Mouse (Mus musculus) spleen, adult 2 months (tissue): ENCODE data around the gene Atf5.

Source experiments
- CTCF ChIP-seq: fragments of 200-500 bp; IDR thresholded peaks from 2 replicates; pipeline ENCODE4 v1.5.1; 2011; ENCODE audit warnings: mild to moderate bottlenecking, inconsistent platforms; ENCODE audit not compliant: insufficient read depth, insufficient read length, insufficient replicate concordance; ENCODE audit errors: extremely low read depth
- POLR2A ChIP-seq: fragments of 200-500 bp; IDR thresholded peaks from 2 replicates; pipeline ENCODE4 v1.6.1; 2011; ENCODE audit warnings: low read depth, low read length, inconsistent platforms

DNA sequence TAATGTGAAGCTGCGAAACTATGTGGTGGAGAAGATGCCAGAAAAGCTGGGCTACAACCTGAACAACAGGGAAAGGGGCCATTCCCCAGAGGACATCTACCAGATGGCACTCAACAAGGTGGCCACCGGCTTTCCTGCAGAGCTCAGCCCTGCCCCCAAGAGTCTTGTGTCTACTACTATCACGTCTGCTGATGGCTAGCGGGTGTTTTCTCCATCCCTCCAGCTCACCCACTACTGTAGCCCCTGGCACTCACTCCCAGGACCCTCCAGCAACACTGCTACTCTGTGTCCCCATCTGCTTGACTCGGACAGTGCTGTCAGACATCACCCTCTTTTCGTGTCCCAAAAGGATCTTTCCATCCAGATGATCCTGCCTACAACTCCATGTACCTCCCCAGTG, 21.6 kb upstream of the Atf5 start:
- TF ChIP-seq POLR2A: no peak
- TF ChIP-seq CTCF: no peak
